Mouse (Mus musculus) frontal cortex, postnatal 14 days (tissue): ENCODE results near the gene Retsat.

Source experiments
- DNase-seq, 2 experiments: peaks; one replicate each; pipeline ENCODE4 v3.0.0; 2022; ENCODE audit warnings: low spot score in 2 of 2

Gene Retsat

GRCm38 (mm10) chr6:72597956-72598753 lies at the start of gene Retsat, which contains the start of gene Elmod3:
Retsat (plus strand) TSS chr6:72598475.
Elmod3 (minus strand) TSS chr6:72598413.
- peak; percentile 76 to 87 for DNase-seq

GRCm38 (mm10) chr6:72549041-72549580 lies 49.2 kb upstream of the Retsat start:
- DNase-seq = no peak

- no peak for DNase-seq
These were observed 48.2 kb upstream of the Retsat start for GRCm38 (mm10) chr6:72550025-72550424.

- DNase-seq = no peak
These were observed 47.7 kb upstream of the Retsat start for GRCm38 (mm10) chr6:72550503-72551100.

- no peak for DNase-seq
These were observed 45.9 kb upstream of the Retsat start for GRCm38 (mm10) chr6:72552171-72553078.

- no peak for DNase-seq
These were observed 45.2 kb upstream of the Retsat start for GRCm38 (mm10) chr6:72553079-72553412.

- no peak for DNase-seq
These were observed 37.5 kb upstream of the Retsat start for GRCm38 (mm10) chr6:72560801-72561200.

GRCm38 (mm10) chr6:72562486-72562885 lies 35.8 kb upstream of the Retsat start:
- no peak for DNase-seq

GRCm38 (mm10) chr6:72562894-72563293 lies 35.4 kb upstream of the Retsat start:
- DNase-seq = no peak

GRCm38 (mm10) chr6:72565506-72565905 lies 32.8 kb upstream of the Retsat start:
- DNase-seq = no peak

- DNase-seq = peak; percentile 82 to 90
These were observed 32.2 kb upstream of the Retsat start for GRCm38 (mm10) chr6:72566044-72566443.

- DNase-seq = no peak
These were observed 30.8 kb upstream of the Retsat start for GRCm38 (mm10) chr6:72567508-72567907.

- DNase-seq = no peak
These were observed 29.5 kb upstream of the Retsat start for GRCm38 (mm10) chr6:72568736-72569135.

- no peak for DNase-seq
These were observed 27.5 kb upstream of the Retsat start for GRCm38 (mm10) chr6:72570644-72571397.

GRCm38 (mm10) chr6:72571826-72572225 lies 26.4 kb upstream of the Retsat start:
- no peak for DNase-seq

- no peak for DNase-seq
These were observed 22.2 kb upstream of the Retsat start for GRCm38 (mm10) chr6:72576041-72576440.

- no peak for DNase-seq
These were observed 16.5 kb upstream of the Retsat start for GRCm38 (mm10) chr6:72581625-72582382.

GRCm38 (mm10) chr6:72583211-72583839 lies 14.9 kb upstream of the Retsat start:
- no peak for DNase-seq

- DNase-seq = no peak
These were observed 14.1 kb upstream of the Retsat start for GRCm38 (mm10) chr6:72584154-72584553.

GRCm38 (mm10) chr6:72586701-72587100 lies 11.6 kb upstream of the Retsat start:
- no peak for DNase-seq
